Mouse (Mus musculus) G1E-ER4 (cell line): ENCODE results near the gene Pacs1. TPM values are rescaled to one million over a fixed set of nuclear protein-coding genes. Genes with fewer than 3 reads are reported as not detected.

Experiments
- GATA1 ChIP-seq: IDR thresholded peaks from one replicate; pipeline ENCODE4 v1.8.0; 2012; ENCODE audit warnings: low read length, inconsistent platforms
- polyA plus RNA-seq: library from polyadenylated mRNA; stranded (reverse); fragments of >175 nt; gene quantifications from 2 replicates; pipeline ENCODE4 v1.2.3, GENCODE M21; 2012

Pacs1 gene
- polyA plus RNA-seq, 1 experiment = 54.1 TPM

- no peak for TF ChIP-seq GATA1
Observed at GRCm38 (mm10) chr19:5273916-5274315, 997 bp upstream of the Pacs1 start.

- no peak for TF ChIP-seq GATA1
Observed at GRCm38 (mm10) chr19:5272326-5272795, 558 bp downstream of the Pacs1 start.

GRCm38 (mm10) chr19:5271430-5271829, 1.5 kb downstream of the Pacs1 start:
- no peak for TF ChIP-seq GATA1

DNA sequence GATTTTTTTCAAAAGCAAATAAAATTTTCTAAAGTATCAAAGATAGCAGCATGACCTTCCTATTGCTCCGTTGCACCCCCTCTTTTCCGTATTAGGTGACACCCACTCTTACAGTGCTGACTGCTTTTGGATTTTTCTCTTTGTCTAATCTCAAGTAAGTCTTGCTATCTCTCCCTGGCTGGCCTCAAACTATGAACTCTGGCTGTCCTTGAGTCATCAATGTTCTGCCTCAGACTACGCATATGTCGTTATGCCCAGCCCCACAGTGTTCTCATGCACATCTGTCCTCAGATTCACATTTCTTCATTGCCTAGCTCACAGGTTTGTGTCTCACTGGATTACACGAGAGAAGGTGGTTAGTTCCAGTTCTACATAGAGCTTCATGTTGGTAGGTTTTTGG, 3.5 kb downstream of the Pacs1 start:
- no peak for TF ChIP-seq GATA1

DNA sequence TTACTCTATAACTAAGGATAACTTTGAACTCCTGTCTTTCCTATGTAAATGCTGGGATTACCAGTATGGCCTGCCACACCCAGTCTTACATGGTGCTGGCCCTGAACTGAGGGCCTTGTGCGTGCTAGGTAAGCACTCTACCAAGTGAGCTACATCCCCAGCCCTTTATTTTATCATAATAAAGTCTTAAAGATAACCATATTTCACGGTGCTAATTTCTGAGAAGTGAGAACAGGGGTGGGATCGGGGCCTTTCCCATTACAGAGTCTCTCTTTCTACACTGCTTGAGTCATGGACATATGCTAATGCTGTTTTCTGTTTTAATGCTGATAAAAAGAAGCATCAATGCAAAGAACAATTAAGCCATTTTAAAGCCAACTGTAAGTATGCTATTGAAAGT, 4.0 kb downstream of the Pacs1 start:
- TF ChIP-seq GATA1 = no peak

- TF ChIP-seq GATA1 = no peak
Observed at GRCm38 (mm10) chr19:5268017-5268416, 4.9 kb downstream of the Pacs1 start.

GRCm38 (mm10) chr19:5267015-5267414, 5.9 kb downstream of the Pacs1 start:
- TF ChIP-seq GATA1 = no peak

DNA sequence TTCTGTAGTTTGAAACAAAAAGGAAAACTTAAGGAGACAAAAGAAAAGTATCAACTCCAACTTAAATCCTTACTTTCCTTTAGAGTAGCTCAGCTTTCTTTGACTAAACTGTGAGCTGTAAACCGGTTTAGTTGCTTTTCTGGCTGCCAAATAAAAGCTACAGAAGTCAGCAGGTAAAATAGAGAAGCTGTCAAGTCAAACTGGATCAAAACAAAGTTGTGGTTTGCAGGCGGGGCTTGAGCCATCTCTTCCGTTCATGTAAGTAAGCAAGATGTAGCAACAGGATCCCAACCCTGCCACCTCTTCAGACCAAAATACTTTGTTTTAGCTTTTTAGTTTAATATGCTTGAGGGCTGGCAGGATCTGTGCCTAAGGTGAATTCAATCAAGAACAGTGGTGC, 15.8 kb downstream of the Pacs1 start:
- TF ChIP-seq GATA1 = no peak

- no peak for TF ChIP-seq GATA1
Observed at GRCm38 (mm10) chr19:5232696-5233095, 40.2 kb downstream of the Pacs1 start.

DNA sequence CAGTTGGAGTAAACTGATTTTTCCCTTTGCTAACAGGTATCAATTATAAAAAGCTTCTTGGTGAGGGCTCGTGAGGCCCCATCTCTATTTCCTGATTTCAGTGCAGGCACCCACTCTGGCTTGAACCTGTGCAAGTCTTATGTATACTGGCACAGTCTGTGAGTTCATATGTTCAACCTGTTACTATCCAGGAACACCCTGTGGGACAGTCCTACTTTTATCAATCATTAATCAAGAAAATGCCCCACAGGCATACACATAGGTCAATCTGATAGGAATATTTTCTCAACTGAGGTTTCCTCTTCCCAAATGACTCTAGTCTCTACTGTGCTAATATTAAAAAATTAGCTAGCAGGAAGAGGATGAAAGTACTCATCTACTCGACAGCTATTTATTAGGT, 42.8 kb downstream of the Pacs1 start:
- TF ChIP-seq GATA1 = no peak

- no peak for TF ChIP-seq GATA1
Observed at GRCm38 (mm10) chr19:5224624-5225023, 48.3 kb downstream of the Pacs1 start.

DNA sequence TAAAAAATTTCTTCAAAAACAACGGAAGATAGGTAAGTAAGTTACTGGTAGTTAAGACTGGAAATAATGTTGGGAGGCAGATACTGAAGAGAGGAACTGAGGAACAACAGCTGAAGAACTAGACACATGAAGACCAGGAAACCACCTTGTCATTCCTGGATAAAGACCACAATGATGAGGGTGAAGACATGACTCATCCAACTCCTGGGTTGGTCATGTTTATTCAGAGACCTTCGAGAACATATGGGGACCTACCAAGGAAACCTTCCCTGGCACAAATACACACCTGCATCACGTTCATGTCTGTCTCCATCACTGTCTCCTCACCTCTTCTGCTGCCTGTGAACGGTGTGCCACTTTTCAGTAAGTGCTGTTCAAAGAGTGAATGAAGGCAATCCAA, 48.8 kb downstream of the Pacs1 start:
- TF ChIP-seq GATA1 = no peak

DNA sequence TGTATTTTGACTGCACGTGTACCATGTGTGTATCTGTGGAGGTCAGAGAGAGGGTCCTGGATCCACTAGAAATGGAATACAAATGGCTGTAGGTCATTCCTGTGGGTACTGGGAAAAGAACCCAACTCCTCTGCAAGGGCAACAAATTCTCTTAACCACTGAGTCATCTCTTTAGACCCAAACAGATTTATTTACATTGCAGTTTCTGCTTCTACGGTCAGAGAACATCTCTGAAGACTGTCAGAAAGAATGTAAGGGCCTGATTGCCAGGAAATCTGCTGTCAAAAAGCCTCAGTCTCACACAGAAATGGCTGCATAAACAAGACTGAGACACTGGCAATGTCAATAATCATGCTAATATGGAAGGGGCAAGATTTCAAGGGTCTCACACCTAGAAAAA, 51.0 kb downstream of the Pacs1 start:
- no peak for TF ChIP-seq GATA1

DNA sequence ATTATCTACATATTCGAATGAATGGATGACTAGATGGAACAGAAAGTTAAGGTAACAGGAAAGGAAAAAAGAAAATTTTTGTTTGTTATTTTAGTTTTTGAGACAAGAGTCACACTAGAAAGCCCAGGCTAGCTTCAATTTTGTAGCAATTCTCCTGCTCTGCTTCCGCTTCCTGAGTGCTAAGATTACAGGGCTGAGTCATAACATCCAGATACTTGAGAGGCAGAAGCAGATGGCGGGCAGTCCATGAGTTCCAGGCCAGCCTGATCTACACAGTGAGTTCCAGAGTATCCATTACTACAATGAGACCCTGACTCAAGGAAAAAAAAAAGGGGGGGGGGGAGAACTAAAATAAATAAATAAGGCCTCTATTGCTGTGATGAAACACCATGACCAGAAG, 52.5 kb downstream of the Pacs1 start:
- TF ChIP-seq GATA1 = no peak

- TF ChIP-seq GATA1 = no peak
Observed at GRCm38 (mm10) chr19:5201691-5202090, 71.2 kb downstream of the Pacs1 start.

GRCm38 (mm10) chr19:5198553-5198952, 74.4 kb downstream of the Pacs1 start:
- no peak for TF ChIP-seq GATA1

DNA sequence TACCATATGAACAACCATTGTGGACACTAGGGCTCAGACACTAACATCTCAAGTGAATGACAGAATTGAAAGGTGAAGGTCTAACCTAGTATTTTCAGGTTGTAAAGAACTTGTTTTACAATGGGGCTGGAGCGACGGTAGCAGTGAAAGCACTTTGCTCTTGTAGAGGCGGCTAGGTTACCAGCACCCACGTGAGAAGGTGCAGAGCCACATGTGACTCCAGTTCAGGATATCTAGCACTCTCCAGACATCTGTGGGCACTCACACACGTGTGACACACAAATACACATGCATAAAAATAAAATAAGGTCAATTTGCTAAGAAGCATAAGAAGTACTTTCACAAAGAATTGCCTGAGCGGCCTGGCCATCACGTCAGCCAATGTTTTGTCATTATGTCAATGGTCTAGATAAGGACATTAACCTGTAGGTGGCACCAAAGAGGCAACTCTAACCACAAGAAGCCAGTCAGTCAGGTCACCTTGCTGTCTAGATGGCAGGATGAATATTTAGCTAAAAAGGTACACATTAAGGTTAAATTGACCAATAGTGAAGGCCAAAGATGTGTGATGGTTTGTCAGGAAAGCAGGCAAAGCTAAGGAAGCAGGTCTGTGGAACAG, 77.4 kb downstream of the Pacs1 start:
- TF ChIP-seq GATA1 = no peak

DNA sequence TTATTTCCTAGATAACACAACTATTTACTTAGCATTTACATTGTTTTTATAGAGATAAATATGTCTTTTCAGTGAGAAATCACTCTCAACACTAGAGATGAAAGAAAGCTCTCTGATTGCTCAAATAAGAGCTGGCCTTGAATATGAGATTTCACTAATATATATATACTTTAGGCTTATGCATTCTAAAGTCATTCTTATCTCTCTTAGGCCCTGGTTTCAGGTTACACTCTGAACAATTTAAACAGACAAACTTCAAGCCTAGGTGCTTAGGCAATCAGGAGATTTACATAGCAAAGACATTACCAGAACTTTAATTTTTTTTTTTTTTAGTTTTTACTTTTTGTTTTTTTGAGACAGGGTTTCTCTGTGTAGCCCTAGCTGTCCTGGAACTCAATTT, 80.5 kb downstream of the Pacs1 start:
- no peak for TF ChIP-seq GATA1

DNA sequence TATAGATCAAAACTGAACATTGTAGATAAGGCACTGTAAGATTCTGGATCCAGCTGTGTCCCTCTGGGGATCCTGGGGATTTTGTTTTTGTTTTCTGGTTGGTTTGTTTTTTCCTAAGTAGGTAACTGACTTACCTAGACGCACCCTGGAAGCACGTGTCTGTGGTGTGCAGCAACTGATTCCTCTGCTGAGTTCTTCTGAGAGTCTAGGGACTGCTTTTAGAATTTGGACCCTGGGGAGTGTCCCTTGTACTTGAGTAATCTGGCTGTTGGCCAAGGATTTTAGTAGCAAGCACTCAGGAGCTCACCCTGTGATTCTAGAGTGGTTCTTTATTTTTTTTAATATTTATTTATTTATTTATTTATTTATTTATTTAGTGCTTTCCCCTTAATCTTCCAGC, 85.5 kb downstream of the Pacs1 start:
- no peak for TF ChIP-seq GATA1
